Mouse (Mus musculus) megakaryocyte, adult 5-6 weeks (primary cell): ENCODE results near the gene Pias4. TPM values are rescaled to one million over a fixed set of nuclear protein-coding genes. Genes with fewer than 3 reads are reported as not detected.
A peak's percentile ranks its signal among the peaks of the same experiment; 100 is the strongest.

Experiments used
- ATAC-seq: 2 replicates; pipeline ENCODE4 v1.8.0; 2016; ENCODE audit warnings: mild to moderate bottlenecking, inconsistent platforms; ENCODE audit not compliant: poor library complexity, severe bottlenecking
- total RNA-seq, 2 experiments: library from RNA; stranded (forward) in 1 of 2; stranded (reverse) in 1 of 2; fragments of 153-499, 151-499 nt in 1 of 2; fragments of 221-1000, 200-1000 nt in 1 of 2; gene quantifications; 2 replicates each; pipeline versions ENCODE4 v1.2.3 to v1.2.4; 2015 to 2017

Gene Pias4
- total RNA-seq, 2 experiments from 2014 or later: 10.1 to 13.3 TPM

- ATAC-seq: peak; percentile 71
Measured at GRCm38 (mm10) chr10:81174617-81175344, 7.1 kb upstream of the Pias4 start.

GRCm38 (mm10) chr10:81173132-81173531 lies 5.4 kb upstream of the Pias4 start:
- peak; percentile 42 for ATAC-seq

- ATAC-seq: peak; percentile 17
Measured at GRCm38 (mm10) chr10:81169411-81169900, 1.7 kb upstream of the Pias4 start.

GRCm38 (mm10) chr10:81168521-81169244 lies 960 bp upstream of the Pias4 start:
- peak; percentile 45 for ATAC-seq

GRCm38 (mm10) chr10:81168087-81168431 lies 336 bp upstream of the Pias4 start:
- peak; percentile 12 for ATAC-seq

GRCm38 (mm10) chr10:81165118-81165517 lies 2.6 kb downstream of the Pias4 start:
- ATAC-seq: no peak

GRCm38 (mm10) chr10:81162318-81162652 lies 5.4 kb downstream of the Pias4 start:
- ATAC-seq: no peak

GRCm38 (mm10) chr10:81161602-81162317 lies 6.0 kb downstream of the Pias4 start:
- no peak for ATAC-seq

- no peak for ATAC-seq
Measured at GRCm38 (mm10) chr10:81154736-81155135, 13.0 kb downstream of the Pias4 start.

GRCm38 (mm10) chr10:81154313-81154712 lies 13.4 kb downstream of the Pias4 start:
- no peak for ATAC-seq

GRCm38 (mm10) chr10:81152609-81153008 lies 15.1 kb downstream of the Pias4 start:
- ATAC-seq: no peak

GRCm38 (mm10) chr10:81151261-81151660 lies 16.5 kb downstream of the Pias4 start:
- ATAC-seq: no peak

GRCm38 (mm10) chr10:81146296-81146695 lies 21.4 kb downstream of the Pias4 start:
- ATAC-seq: no peak

- no peak for ATAC-seq
Measured at GRCm38 (mm10) chr10:81145778-81146177, 21.9 kb downstream of the Pias4 start.

- no peak for ATAC-seq
Measured at GRCm38 (mm10) chr10:81145307-81145706, 22.4 kb downstream of the Pias4 start.

GRCm38 (mm10) chr10:81144667-81145066 lies 23.1 kb downstream of the Pias4 start:
- ATAC-seq: no peak

GRCm38 (mm10) chr10:81143845-81144437 lies 23.8 kb downstream of the Pias4 start:
- ATAC-seq: no peak

- ATAC-seq: peak; percentile 29
Measured at GRCm38 (mm10) chr10:81143157-81143633, 24.5 kb downstream of the Pias4 start.

- ATAC-seq: no peak
Measured at GRCm38 (mm10) chr10:81142551-81142981, 25.2 kb downstream of the Pias4 start.

GRCm38 (mm10) chr10:81141455-81142210 lies 26.1 kb downstream of the Pias4 start:
- ATAC-seq: no peak
